Mouse (Mus musculus) splenic B cell, adult 2 months (primary cell): ENCODE measurements around the gene Dedd2.

Source experiments
- DNase-seq: peaks from one replicate; pipeline ENCODE4 v3.0.0-alpha.2; 2011; ENCODE audit warnings: low read depth, low spot score
- H3K27me3 ChIP-seq: 2 replicates; pipeline ENCODE4 v1.6.1; 2012; ENCODE audit warnings: mild to moderate bottlenecking, low read length, moderate library complexity, mixed read lengths; ENCODE audit not compliant: control insufficient read depth, poor library complexity, insufficient read depth, severe bottlenecking
- H3K36me3 ChIP-seq: 2 replicates; pipeline ENCODE4 v1.6.1; 2012; ENCODE audit warnings: mild to moderate bottlenecking, low read length, moderate library complexity, mixed read lengths; ENCODE audit not compliant: control insufficient read depth, poor library complexity, insufficient read depth, severe bottlenecking

Gene Dedd2

GRCm38 (mm10) chr7:25238015-25238706 is 17.7 kb upstream of the Dedd2 start:
- Histone ChIP-seq H3K27me3 (no peaks in the 10 kb centered on the region), H3K36me3 (peaks cover 7% of the 10 kb centered on the region)
- DNase-seq, result peak; percentile 96

GRCm38 (mm10) chr7:25237249-25238014 is 17.0 kb upstream of the Dedd2 start, which contains the start of gene Gsk3a:
TSS of gene Gsk3a (minus strand) at chr7:25237851.
- H3K36me3 ChIP-seq, result peaks cover 7% of the 10 kb centered on the region
- DNase-seq, result peak; percentile 97
- no peaks in the 10 kb centered on the region for H3K27me3 ChIP-seq

GRCm38 (mm10) chr7:25235526-25235925 is 15.1 kb upstream of the Dedd2 start:
- Histone ChIP-seq H3K27me3 (no peaks in the 10 kb centered on the region), H3K36me3 (peaks cover 7% of the 10 kb centered on the region)
- DNase-seq, result no peak

- no peaks in the 10 kb centered on the region for H3K27me3 ChIP-seq
- no peak for DNase-seq
- peaks cover 12% of the 10 kb centered on the region for H3K36me3 ChIP-seq
Measured at GRCm38 (mm10) chr7:25233061-25233460, 12.6 kb upstream of the Dedd2 start.

- Histone ChIP-seq H3K36me3 (peaks cover 17% of the 10 kb centered on the region), H3K27me3 (no peaks in the 10 kb centered on the region)
- no peak for DNase-seq
Measured at GRCm38 (mm10) chr7:25232101-25232648, 11.8 kb upstream of the Dedd2 start.

GRCm38 (mm10) chr7:25230690-25231285 is 10.4 kb upstream of the Dedd2 start:
- DNase-seq, result no peak
- H3K27me3 ChIP-seq, result no peaks in the 10 kb centered on the region
- peaks cover 19% of the 10 kb centered on the region for H3K36me3 ChIP-seq

- Histone ChIP-seq H3K36me3 (peaks cover 11% of the 10 kb centered on the region), H3K27me3 (no peaks in the 10 kb centered on the region)
- DNase-seq, result no peak
Measured at GRCm38 (mm10) chr7:25227523-25228300, 7.3 kb upstream of the Dedd2 start.

- no peak for DNase-seq
- Histone ChIP-seq H3K27me3 (no peaks in the 10 kb centered on the region), H3K36me3 (peaks cover 2% of the 10 kb centered on the region)
Measured at GRCm38 (mm10) chr7:25222275-25222967, 2.0 kb upstream of the Dedd2 start.

- H3K36me3 ChIP-seq, result peaks cover 4% of the 10 kb centered on the region
- no peaks in the 10 kb centered on the region for H3K27me3 ChIP-seq
- peak; percentile 96 for DNase-seq
Measured at GRCm38 (mm10) chr7:25221102-25221883, 878 bp upstream of the Dedd2 start, which contains the start of gene Zfp526. TSS of gene Zfp526 (plus strand) at chr7:25221425.

GRCm38 (mm10) chr7:25219756-25220456 is 509 bp downstream of the Dedd2 start:
- DNase-seq, result peak; percentile 99
- Histone ChIP-seq H3K36me3 (peaks cover 6% of the 10 kb centered on the region; the same call in 1 of the 2 replicates), H3K27me3 (no peaks in the 10 kb centered on the region)

GRCm38 (mm10) chr7:25219416-25219750 is 1.0 kb downstream of the Dedd2 start:
- Histone ChIP-seq H3K27me3 (no peaks in the 10 kb centered on the region), H3K36me3 (peaks cover 6% of the 10 kb centered on the region; the same call in 1 of the 2 replicates)
- DNase-seq, result no peak

GRCm38 (mm10) chr7:25218705-25219415 is 1.6 kb downstream of the Dedd2 start:
- Histone ChIP-seq H3K36me3 (peaks cover 6% of the 10 kb centered on the region; the same call in 1 of the 2 replicates), H3K27me3 (no peaks in the 10 kb centered on the region)
- peak; percentile 66 for DNase-seq
